Mouse (Mus musculus) ES-E14 (cell line): ENCODE measurements around the gene Eif5b.

Experiments
- CHD2 ChIP-seq: IDR thresholded peaks from 2 replicates; pipeline ENCODE4 v1.6.1; 2014; ENCODE audit warnings: mild to moderate bottlenecking, low read depth, low read length, inconsistent platforms
- ZC3H11A ChIP-seq: IDR thresholded peaks from 2 replicates; pipeline ENCODE4 v1.6.1; 2012; ENCODE audit warnings: low read depth, mild to moderate bottlenecking, inconsistent platforms, low read length, borderline replicate concordance

DNA sequence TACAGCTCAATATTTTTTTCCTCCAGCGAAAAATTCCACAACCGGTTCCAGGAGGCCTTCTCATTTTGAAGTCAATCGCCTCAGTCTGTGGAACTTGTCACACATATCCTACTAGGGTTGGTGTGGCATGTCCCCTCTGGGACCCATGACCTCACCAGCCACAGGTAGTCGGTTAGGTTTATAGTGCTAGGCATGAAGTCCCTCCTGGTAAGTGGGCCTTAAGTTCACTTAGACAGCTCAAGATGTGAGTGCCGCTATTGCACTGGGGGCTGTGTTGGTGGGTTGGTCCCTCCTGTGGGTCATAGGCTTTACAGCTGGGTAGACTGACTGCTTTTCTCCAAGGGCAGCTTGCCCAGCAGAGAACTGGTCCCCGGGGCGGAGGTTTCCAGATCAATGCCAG, 20.5 kb upstream of the Eif5b start:
- TF ChIP-seq ZC3H11A, result no peak
- no peak for TF ChIP-seq CHD2
